Mouse (Mus musculus): ENCODE results near the gene Ifi206. TPM values are rescaled to one million over a fixed set of nuclear protein-coding genes. Genes with fewer than 3 reads are reported as not detected.
A peak's percentile ranks its signal among the peaks of the same experiment; 100 is the strongest.
"Not testable (repeated sequence)": the region's sequence is repeated elsewhere in the genome, so short reads cannot be mapped to it uniquely, and the experiment has no call there.

Gene Ifi206
- 0.31 and 0.64 TPM in 2 replicates for polyA plus RNA-seq (2015; fragmentation: Nextera tagmentation; extraction: Ambion mirVana)

DNA sequence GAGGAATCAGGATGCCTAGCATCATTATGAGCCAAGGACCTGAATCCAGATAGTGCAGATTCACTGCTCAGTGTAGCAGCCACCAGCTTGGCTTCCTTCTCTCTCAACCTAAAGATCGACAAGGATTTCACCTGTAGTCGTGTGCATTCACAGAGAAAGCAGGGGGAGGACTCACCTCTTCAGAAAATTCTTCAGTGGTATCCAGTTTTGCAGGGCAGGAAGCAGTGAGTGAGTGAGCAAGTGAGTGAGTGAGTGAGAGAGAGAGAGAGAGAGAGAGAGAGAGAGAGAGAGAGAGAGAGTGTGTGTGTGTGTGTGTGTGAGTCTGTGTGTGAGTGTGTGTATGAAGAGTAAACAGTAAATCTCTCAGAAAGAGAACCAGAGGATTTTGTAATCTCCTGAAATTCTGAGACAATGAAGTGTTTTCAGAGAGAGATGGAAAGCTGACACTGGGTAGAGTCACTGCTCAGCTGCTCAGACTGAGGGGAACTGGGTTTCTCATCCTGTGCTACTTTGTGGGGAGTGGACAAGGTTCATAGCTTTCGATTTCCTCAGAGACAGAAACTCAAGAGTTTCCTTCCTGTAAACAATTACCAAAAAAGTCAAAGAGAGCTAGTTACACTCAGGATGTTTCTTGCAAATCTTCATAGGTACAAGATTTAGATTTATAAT, at the start of gene Ifi206:
Gene Ifi206, minus strand, starts transcription at position 230 of the 669 bp plus-strand sequence.
- H3K27ac ChIP-seq; H3K4me1 ChIP-seq (replicated peaks; ENCODE audit: insufficient read depth, low read length); H3K9me3 ChIP-seq (replicated peaks; ENCODE audit: low read length); ATAC-seq (replicated peaks; ENCODE audit: low FRiP score, low read depth); DNase-seq (ENCODE audit: low spot score); H3K36me3 ChIP-seq (ENCODE audit: insufficient read depth, low read length); H3K4me3 ChIP-seq (replicated peaks; ENCODE audit: low read depth, low read length); H3K27me3 ChIP-seq (ENCODE audit: insufficient read depth, low read length); H3K4me2 ChIP-seq (ENCODE audit: low read length); H3K9ac ChIP-seq (ENCODE audit: low read depth, low read length): not testable (repeated sequence)
- WGBS = 62% methylated on average over 3 of the region's 3 CpGs

DNA sequence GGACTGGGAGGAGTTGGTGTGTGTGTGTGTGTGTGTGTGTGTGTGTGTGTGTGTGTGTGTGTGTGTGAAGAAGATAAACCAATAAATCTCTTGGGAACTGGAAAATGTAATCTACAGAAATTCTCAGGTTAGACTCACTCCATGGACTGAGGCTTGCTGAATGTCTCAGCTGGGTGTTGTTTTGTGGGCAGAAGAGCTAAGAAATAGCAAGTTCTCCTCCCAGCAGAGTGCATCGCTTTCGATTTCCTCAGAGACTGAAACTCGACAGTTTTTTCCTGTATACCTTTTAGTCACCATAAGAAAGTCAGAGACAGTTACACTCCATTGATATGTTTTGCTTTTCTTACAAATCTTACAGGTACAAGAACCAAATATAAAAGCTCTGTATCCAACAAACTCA, 45.0 kb upstream of the Ifi206 start, which contains the start of gene Ifi214:
Gene Ifi214, minus strand, starts transcription at position 167 of the 400 bp plus-strand sequence.
- not testable (repeated sequence) for ATAC-seq (replicated peaks; ENCODE audit: low FRiP score, low read depth); H3K27me3 ChIP-seq (ENCODE audit: insufficient read depth, low read length); H3K36me3 ChIP-seq (ENCODE audit: insufficient read depth, low read length); H3K27ac ChIP-seq; H3K4me2 ChIP-seq (ENCODE audit: low read length); H3K9me3 ChIP-seq (replicated peaks; ENCODE audit: low read length); DNase-seq (ENCODE audit: low spot score); H3K4me3 ChIP-seq (replicated peaks; ENCODE audit: low read depth, low read length); H3K9ac ChIP-seq (ENCODE audit: low read depth, low read length); H3K4me1 ChIP-seq (replicated peaks; ENCODE audit: insufficient read depth, low read length)
- 92% methylated on average over 3 of the region's 3 CpGs for WGBS

GRCm38 (mm10) chr1:173521452-173521851, 30.6 kb upstream of the Ifi206 start:
- H3K4me1 ChIP-seq (replicated peaks; ENCODE audit: insufficient read depth, low read length) = no peaks in the 10 kb centered on the region

GRCm38 (mm10) chr1:173510595-173510994, 19.8 kb upstream of the Ifi206 start:
- not testable (repeated sequence) for H3K9ac ChIP-seq (ENCODE audit: low read depth, low read length); DNase-seq (ENCODE audit: low spot score); H3K27ac ChIP-seq; H3K27me3 ChIP-seq (ENCODE audit: insufficient read depth, low read length); H3K36me3 ChIP-seq (ENCODE audit: insufficient read depth, low read length); ATAC-seq (replicated peaks; ENCODE audit: low FRiP score, low read depth); H3K9me3 ChIP-seq (replicated peaks; ENCODE audit: low read length); H3K4me2 ChIP-seq (ENCODE audit: low read length); H3K4me1 ChIP-seq (replicated peaks; ENCODE audit: insufficient read depth, low read length); H3K4me3 ChIP-seq (replicated peaks; ENCODE audit: low read depth, low read length)
- 88% methylated on average over 2 of the region's 2 CpGs for WGBS

More at GRCm38 (mm10) chr1:173521452-173521851, 30.6 kb upstream of the Ifi206 start:
- no peaks in the 10 kb centered on the region for H3K27me3 ChIP-seq (ENCODE audit: insufficient read depth, low read length)
- H3K27ac ChIP-seq = no peak overlapping the region
- no peak for ATAC-seq (replicated peaks; ENCODE audit: low FRiP score, low read depth)
- no peak for TF ChIP-seq CTCF (IDR thresholded peaks at IDR 0.05; ENCODE audit: low read depth)
- no peak overlapping the region for H3K4me2 ChIP-seq (ENCODE audit: low read length)
- no peak overlapping the region for H3K9ac ChIP-seq (ENCODE audit: low read depth, low read length)
- no peak for DNase-seq (ENCODE audit: low spot score)
- no peaks in the 10 kb centered on the region for H3K9me3 ChIP-seq (replicated peaks; ENCODE audit: low read length)
- H3K4me3 ChIP-seq (replicated peaks; ENCODE audit: low read depth, low read length) = no peak overlapping the region
- no peaks in the 10 kb centered on the region for H3K36me3 ChIP-seq (ENCODE audit: insufficient read depth, low read length)

DNA sequence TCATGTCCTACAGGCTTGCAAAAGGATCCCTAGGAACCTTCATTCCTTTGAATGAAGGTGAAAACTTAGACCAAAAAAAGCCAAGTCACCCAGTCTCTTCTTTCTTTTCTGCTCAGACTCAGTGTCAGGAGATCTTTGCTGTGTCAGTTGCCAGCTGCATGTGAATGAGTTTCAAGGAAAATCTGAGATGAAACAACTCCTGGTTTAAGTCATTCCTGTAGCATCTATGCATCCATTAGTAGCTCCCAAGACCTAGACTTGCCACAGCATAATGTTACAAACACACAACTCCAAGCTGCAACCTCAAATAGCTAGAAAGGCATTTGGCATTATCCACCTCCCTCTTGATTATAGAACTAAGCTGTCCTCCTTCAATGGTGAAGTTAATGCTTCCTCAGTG, 642 bp upstream of the Ifi206 start:
- not testable (repeated sequence) for H3K4me2 ChIP-seq (ENCODE audit: low read length); H3K4me1 ChIP-seq (replicated peaks; ENCODE audit: insufficient read depth, low read length); DNase-seq (ENCODE audit: low spot score); H3K9me3 ChIP-seq (replicated peaks; ENCODE audit: low read length); H3K9ac ChIP-seq (ENCODE audit: low read depth, low read length); ATAC-seq (replicated peaks; ENCODE audit: low FRiP score, low read depth); H3K27ac ChIP-seq; H3K27me3 ChIP-seq (ENCODE audit: insufficient read depth, low read length); H3K4me3 ChIP-seq (replicated peaks; ENCODE audit: low read depth, low read length); H3K36me3 ChIP-seq (ENCODE audit: insufficient read depth, low read length)

DNA sequence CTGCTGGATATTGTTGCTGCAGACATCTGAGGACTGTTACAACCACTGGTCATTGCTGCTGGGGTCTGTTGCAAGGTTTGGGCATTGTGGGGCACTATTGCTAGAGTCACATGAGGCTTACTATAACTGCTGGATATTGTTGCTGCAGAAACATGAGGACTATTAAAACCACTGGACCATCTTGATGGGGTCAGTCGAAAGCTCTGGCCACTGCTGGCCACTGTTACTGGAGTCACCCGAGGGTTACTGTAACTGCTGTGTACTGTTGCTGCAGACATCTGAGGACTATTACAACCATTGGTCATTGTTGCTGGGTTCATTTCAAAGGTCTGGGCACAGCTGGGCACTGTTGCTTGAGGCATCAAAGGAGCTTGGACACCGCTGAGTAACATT, 9.7 kb downstream of the Ifi206 start:
- H3K4me1 ChIP-seq (replicated peaks; ENCODE audit: insufficient read depth, low read length); H3K36me3 ChIP-seq (ENCODE audit: insufficient read depth, low read length); H3K4me3 ChIP-seq (replicated peaks; ENCODE audit: low read depth, low read length); H3K9me3 ChIP-seq (replicated peaks; ENCODE audit: low read length); H3K9ac ChIP-seq (ENCODE audit: low read depth, low read length); H3K27ac ChIP-seq; H3K4me2 ChIP-seq (ENCODE audit: low read length); H3K27me3 ChIP-seq (ENCODE audit: insufficient read depth, low read length): not testable (repeated sequence)
- 49% methylated on average over 3 of the region's 3 CpGs for WGBS
- ATAC-seq (replicated peaks; ENCODE audit: low FRiP score, low read depth) (peak; percentile 55), DNase-seq (ENCODE audit: low spot score) (peak; percentile 5)

GRCm38 (mm10) chr1:173480399-173481181, 10.3 kb downstream of the Ifi206 start:
- 42% methylated on average over 5 of the region's 5 CpGs for WGBS
- not testable (repeated sequence) for H3K36me3 ChIP-seq (ENCODE audit: insufficient read depth, low read length); H3K9me3 ChIP-seq (replicated peaks; ENCODE audit: low read length); H3K4me1 ChIP-seq (replicated peaks; ENCODE audit: insufficient read depth, low read length); H3K27me3 ChIP-seq (ENCODE audit: insufficient read depth, low read length); H3K4me2 ChIP-seq (ENCODE audit: low read length); H3K27ac ChIP-seq; H3K4me3 ChIP-seq (replicated peaks; ENCODE audit: low read depth, low read length); H3K9ac ChIP-seq (ENCODE audit: low read depth, low read length)
- ATAC-seq (replicated peaks; ENCODE audit: low FRiP score, low read depth) = peak; percentile 85
- DNase-seq (ENCODE audit: low spot score) = peak; percentile 32

Measured in kidney, postnatal 0 days (tissue).